Mouse (Mus musculus) CD4-positive helper T cell, adult 2 months (primary cell): ENCODE measurements around the gene Piwil4.
A peak's percentile ranks its signal among the peaks of the same experiment; 100 is the strongest.
"Not testable (repeated sequence)": the region's sequence is repeated elsewhere in the genome, so short reads cannot be mapped to it uniquely, and the experiment has no call there.

ENCODE experiments used
- DNase-seq: peaks from one replicate; pipeline ENCODE4 v3.0.0-alpha.2; 2012; ENCODE audit warnings: low read depth, missing footprints, low spot score

Piwil4 gene

GRCm38 (mm10) chr9:14671965-14672364, 68.6 kb downstream of the Piwil4 start:
- DNase-seq, result not testable (repeated sequence)

- no peak for DNase-seq
These were observed 72.2 kb downstream of the Piwil4 start for GRCm38 (mm10) chr9:14668382-14668781.

GRCm38 (mm10) chr9:14666071-14666470, 74.5 kb downstream of the Piwil4 start:
- no peak for DNase-seq

- no peak for DNase-seq
These were observed 76.9 kb downstream of the Piwil4 start for GRCm38 (mm10) chr9:14663591-14663990.

- DNase-seq, result no peak
These were observed 77.7 kb downstream of the Piwil4 start for GRCm38 (mm10) chr9:14662876-14663275.

- DNase-seq, result no peak
These were observed 78.4 kb downstream of the Piwil4 start for GRCm38 (mm10) chr9:14662138-14662537.

GRCm38 (mm10) chr9:14657926-14658325, 82.6 kb downstream of the Piwil4 start:
- peak; percentile 43 for DNase-seq

GRCm38 (mm10) chr9:14654010-14654409, 86.5 kb downstream of the Piwil4 start:
- no peak for DNase-seq

- no peak for DNase-seq
These were observed 87.8 kb downstream of the Piwil4 start for GRCm38 (mm10) chr9:14652761-14653160.

GRCm38 (mm10) chr9:14647849-14648248, 92.7 kb downstream of the Piwil4 start:
- no peak for DNase-seq

- no peak for DNase-seq
These were observed 93.9 kb downstream of the Piwil4 start for GRCm38 (mm10) chr9:14646641-14647040.
